Mouse (Mus musculus) ES-E14 (cell line): ENCODE data around the gene Pcdh17. TPM values are rescaled to one million over a fixed set of nuclear protein-coding genes. Genes with fewer than 3 reads are reported as not detected.

Source experiments
- DNase-seq: peaks from one replicate; pipeline ENCODE4 v3.0.0-alpha.2; 2013; ENCODE audit warnings: low read depth, low spot score
- H3K27ac ChIP-seq: 2 replicates; pipeline ENCODE4 v1.5.1; 2012; ENCODE audit warnings: low read depth, mild to moderate bottlenecking, low read length, moderate library complexity, mixed read lengths; ENCODE audit not compliant: poor library complexity, insufficient read depth, severe bottlenecking
- H3K36me3 ChIP-seq: 2 replicates; pipeline ENCODE4 v1.6.1; 2012; ENCODE audit warnings: mild to moderate bottlenecking, low read length, moderate library complexity, mixed read lengths; ENCODE audit not compliant: control insufficient read depth, poor library complexity, insufficient read depth, severe bottlenecking
- H3K4me1 ChIP-seq, 2 experiments: fragments of 150-350 bp in 1 of 2; sonication (generic) in 1 of 2; 2 replicates each; pipeline ENCODE4 v1.6.1; 2012; ENCODE audit warnings: low read length in 2 of 2, mild to moderate bottlenecking in 1 of 2, mixed read lengths in 1 of 2; ENCODE audit not compliant: control insufficient read depth in 2 of 2, insufficient read depth in 2 of 2, poor library complexity in 1 of 2
- H3K4me3 ChIP-seq, 2 experiments: fragments of 150-350 bp in 1 of 2; sonication (generic) in 1 of 2; 2 replicates each; pipeline ENCODE4 v1.5.1; 2012; ENCODE audit warnings: low read length in 2 of 2, low read depth in 1 of 2, mild to moderate bottlenecking in 1 of 2, mixed read lengths in 1 of 2; ENCODE audit not compliant: insufficient read depth in 1 of 2, poor library complexity in 1 of 2, severe bottlenecking in 1 of 2
- H3K9ac ChIP-seq: 2 replicates; pipeline ENCODE4 v1.6.1; 2012; ENCODE audit warnings: low read depth, mild to moderate bottlenecking, low read length, mixed read lengths; ENCODE audit not compliant: poor library complexity, insufficient read depth, severe bottlenecking
- H3K9me3 ChIP-seq: fragments of 150-350 bp; sonication (generic); 2 replicates; pipeline ENCODE4 v1.6.1; 2012; ENCODE audit warnings: low read depth, mild to moderate bottlenecking, low read length; ENCODE audit not compliant: control insufficient read depth, insufficient read depth
- CHD2 ChIP-seq: IDR thresholded peaks from 2 replicates; pipeline ENCODE4 v1.6.1; 2014; ENCODE audit warnings: mild to moderate bottlenecking, low read depth, low read length, inconsistent platforms
- HCFC1 ChIP-seq: IDR thresholded peaks from 2 replicates; pipeline ENCODE4 v1.6.1; 2012; ENCODE audit warnings: low read length, inconsistent platforms, borderline replicate concordance; ENCODE audit not compliant: insufficient read depth
- MAFK ChIP-seq: IDR thresholded peaks from 2 replicates; pipeline ENCODE4 v1.6.1; 2014; ENCODE audit warnings: mild to moderate bottlenecking, low read depth, low read length, inconsistent platforms; ENCODE audit not compliant: insufficient read depth
- ZC3H11A ChIP-seq: IDR thresholded peaks from 2 replicates; pipeline ENCODE4 v1.6.1; 2012; ENCODE audit warnings: low read depth, mild to moderate bottlenecking, inconsistent platforms, low read length, borderline replicate concordance
- ZNF384 ChIP-seq: IDR thresholded peaks from 2 replicates; pipeline ENCODE4 v1.6.1; 2012; ENCODE audit warnings: low read depth, low read length, inconsistent platforms
- in situ Hi-C, 2 experiments: fragments of 600-800 bp; cut with MboI; formaldehyde crosslinking; loops; one replicate each; pipeline ENCODE4 v1.15.1; 2025; ENCODE audit warnings: low sequenced_read_pairs in 2 of 2, inconsistent platforms in 1 of 2; ENCODE audit not compliant: unreplicated experiment in 2 of 2
- total RNA-seq: library from RNA; depleted of rRNA; stranded (reverse); fragments of 300-350 nt; gene quantifications from 2 replicates; pipeline ENCODE4 v1.2.3, GENCODE M21; 2012

Gene Pcdh17
- total RNA-seq, 1 experiment: 0.22 TPM

- Histone ChIP-seq H3K4me3 (no peak overlapping the region), H3K9me3 (no peaks in the 10 kb centered on the region), H3K27ac (no peak overlapping the region), H3K36me3 (no peaks in the 10 kb centered on the region), H3K9ac (no peak overlapping the region), H3K4me1 (no peaks in the 10 kb centered on the region)
- TF ChIP-seq HCFC1 (no peak), CHD2 (no peak), MAFK (no peak), ZC3H11A (no peak), ZNF384 (no peak)
- DNase-seq: peak; percentile 20
- in situ Hi-C loops: no loop called here
Observed at GRCm38 (mm10) chr14:84438066-84438770, 5.1 kb upstream of the Pcdh17 start.

DNA sequence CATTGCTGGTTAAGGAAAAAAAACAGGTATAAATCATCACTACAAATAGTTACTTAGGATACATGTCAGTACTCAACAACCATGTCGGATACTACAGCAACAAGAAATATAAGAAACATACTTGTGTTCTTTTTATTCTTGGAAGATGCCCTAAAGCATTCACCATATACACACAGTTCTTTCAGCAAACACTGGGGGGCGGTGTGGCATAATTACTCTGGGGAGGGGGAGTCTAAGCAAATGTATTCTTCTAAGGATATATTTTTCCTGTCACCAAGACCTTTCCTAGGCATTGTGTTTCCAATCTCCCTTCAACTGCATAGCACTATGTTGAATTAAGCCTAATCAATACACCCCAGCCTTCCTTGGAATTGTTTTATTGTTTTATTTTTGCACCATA lies 2.5 kb upstream of the Pcdh17 start:
- H3K36me3 ChIP-seq: no peaks in the 10 kb centered on the region
- peak; percentile 22 for DNase-seq
- no peak overlapping the region for H3K27ac ChIP-seq
- no peak overlapping the region for H3K4me3 ChIP-seq
- H3K9me3 ChIP-seq: no peaks in the 10 kb centered on the region
- in situ Hi-C loops: no loop called here
- TF ChIP-seq ZNF384: no peak
- TF ChIP-seq CHD2: no peak
- TF ChIP-seq ZC3H11A: 0 out of 2 replicates have a peak, but pooled peaks have one; percentile 23
- no peak overlapping the region for H3K9ac ChIP-seq
- peaks cover 0 to 2% of the 10 kb centered on the region in 2 experiments; a peak in 1 of 4 replicates for H3K4me1 ChIP-seq

DNA sequence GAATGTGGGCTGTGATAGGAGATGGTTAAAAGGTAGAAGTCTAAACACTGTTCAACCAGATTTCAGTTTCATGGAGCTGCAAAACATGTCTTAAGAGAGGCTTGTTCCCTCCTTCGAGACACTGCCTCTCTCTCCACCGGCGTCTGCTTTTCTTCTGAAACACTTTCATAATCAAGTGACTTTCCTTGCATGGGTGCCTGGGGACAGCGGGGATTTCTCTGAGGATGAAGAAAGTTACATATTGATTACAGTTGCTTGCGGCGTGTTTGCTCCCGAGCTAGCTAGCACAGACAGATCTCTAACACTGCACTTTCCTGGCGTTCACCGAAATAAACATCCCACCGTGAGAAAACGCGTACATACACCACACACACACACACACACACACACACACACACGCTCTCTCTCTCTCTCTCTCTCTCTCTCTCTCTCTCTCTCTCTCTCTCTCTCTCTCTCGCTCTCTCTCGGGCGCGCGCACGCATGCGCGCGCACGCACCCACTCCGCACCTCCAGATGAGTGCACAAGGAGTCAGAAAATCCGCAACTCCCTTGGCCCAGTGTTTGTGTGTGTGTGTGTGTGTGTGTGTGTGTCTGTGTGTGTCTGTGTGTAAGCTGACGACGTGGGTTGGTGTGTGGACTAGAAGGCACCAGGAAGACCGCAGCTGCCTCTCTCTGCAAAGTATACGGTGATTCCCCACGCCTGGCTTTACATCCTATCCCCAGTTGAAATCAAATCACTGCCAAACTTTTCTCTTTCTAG lies 655 bp upstream of the Pcdh17 start:
- TF ChIP-seq CHD2 (no peak), ZC3H11A (no peak), HCFC1 (no peak)
- Histone ChIP-seq H3K4me3 (peak overlapping the region; percentile 52 to 94), H3K36me3 (no peaks in the 10 kb centered on the region), H3K27ac (no peak overlapping the region), H3K4me1 (peaks cover 0 to 12% of the 10 kb centered on the region in 2 experiments; a peak in 1 of 4 replicates), H3K9me3 (no peaks in the 10 kb centered on the region), H3K9ac (peak overlapping the region; percentile 8; the same call in 1 of the 2 replicates)
- in situ Hi-C loops: no loop called here
- peak; percentile 13 for DNase-seq

- DNase-seq: no peak
- H3K36me3 ChIP-seq: no peaks in the 10 kb centered on the region
- TF ChIP-seq MAFK (no peak), ZNF384 (0 out of 2 replicates have a peak, but pooled peaks have one; percentile 34)
- peak overlapping the region; percentile 20 to 94; a peak in 3 of 4 replicates for H3K4me3 ChIP-seq
- H3K27ac ChIP-seq: no peak overlapping the region
- peaks cover 0 to 15% of the 10 kb centered on the region in 2 experiments; a peak in 1 of 4 replicates for H3K4me1 ChIP-seq
- H3K9me3 ChIP-seq: no peaks in the 10 kb centered on the region
- in situ Hi-C loops: no loop called here
- no peak overlapping the region for H3K9ac ChIP-seq
Observed at GRCm38 (mm10) chr14:84443761-84444160, 398 bp downstream of the Pcdh17 start.

GRCm38 (mm10) chr14:84444276-84444662 lies 906 bp downstream of the Pcdh17 start:
- H3K9ac ChIP-seq: no peak overlapping the region
- no peak overlapping the region; a peak in 1 of 4 replicates for H3K4me3 ChIP-seq
- peak; percentile 8 for DNase-seq
- no peak for TF ChIP-seq MAFK
- in situ Hi-C loops: no loop called here
- H3K27ac ChIP-seq: no peak overlapping the region
- no peaks in the 10 kb centered on the region for H3K36me3 ChIP-seq
- no peaks in the 10 kb centered on the region for H3K9me3 ChIP-seq
- peaks cover 0 to 15% of the 10 kb centered on the region in 2 experiments; a peak in 1 of 4 replicates for H3K4me1 ChIP-seq
